Mouse (Mus musculus) lung, embryonic 16.5 days (tissue): ENCODE measurements around the gene Prl2b1. TPM values are rescaled to one million over a fixed set of nuclear protein-coding genes. Genes with fewer than 3 reads are reported as not detected.

Experiments
- ATAC-seq: fragments of 200-750 bp; cut with Nextera tagmentation; 2 replicates; pipeline ENCODE4 v1.8.0; 2017; ENCODE audit warnings: low read depth, mild to moderate bottlenecking, moderate library complexity
- H3K27ac ChIP-seq: fragments of 300-500 bp; sonication (generic); 2 replicates; pipeline ENCODE4 v1.5.1; 2014; ENCODE audit warnings: mild to moderate bottlenecking, control low read depth, low read length
- H3K27me3 ChIP-seq: fragments of 300-500 bp; sonication (generic); 2 replicates; pipeline ENCODE4 v1.6.1; 2014; ENCODE audit warnings: low read depth, low read length, mixed read lengths; ENCODE audit not compliant: control insufficient read depth, insufficient read depth
- H3K36me3 ChIP-seq: fragments of 300-500 bp; sonication (generic); 2 replicates; pipeline ENCODE4 v1.6.1; 2014; ENCODE audit warnings: low read length; ENCODE audit not compliant: control insufficient read depth, insufficient read depth
- H3K4me1 ChIP-seq: fragments of 300-500 bp; sonication (generic); replicated peaks from 2 replicates; pipeline ENCODE4 v1.6.1; 2014; ENCODE audit warnings: low read length, mixed read lengths; ENCODE audit not compliant: control insufficient read depth, insufficient read depth
- H3K4me2 ChIP-seq: fragments of 300-500 bp; sonication (generic); 2 replicates; pipeline ENCODE4 v1.6.1; 2014; ENCODE audit warnings: low read depth, low read length, control low read depth
- H3K4me3 ChIP-seq: fragments of 300-500 bp; sonication (generic); 2 replicates; pipeline ENCODE4 v1.5.1; 2014; ENCODE audit warnings: mild to moderate bottlenecking, low read length, control low read depth
- H3K9ac ChIP-seq: fragments of 300-500 bp; sonication (generic); 2 replicates; pipeline ENCODE4 v1.6.1; 2014; ENCODE audit warnings: low read length, control low read depth
- H3K9me3 ChIP-seq: fragments of 300-500 bp; sonication (generic); 2 replicates; pipeline ENCODE4 v1.6.1; 2016; ENCODE audit warnings: low read length; ENCODE audit not compliant: control insufficient read depth
- WGBS: fragments of 180-500 bp; shearing (Covaris S2); extraction: QIAGEN DNeasy Blood & Tissue Kit; methylation state at CpG from one replicate; pipeline ENCODE4 v1.1.7; 2014; 5-methylcytosine and 5-hydroxymethylcytosine counted together
- polyA plus RNA-seq: library from polyadenylated mRNA; unstranded; fragments of >200 nt; fragmentation: Nextera tagmentation; extraction: Ambion mirVana; gene quantifications from 2 replicates; pipeline ENCODE4 v1.2.1, GENCODE M21; 2015

Gene Prl2b1
- not detected in 2 replicates for polyA plus RNA-seq

GRCm38 (mm10) chr13:27390746-27391145 lies at the start of gene Prl2b1:
Gene Prl2b1, minus strand, starts transcription at chr13:27390846.
- no peak for ATAC-seq
- no peak within 1 kb of the TSS for H3K4me3 ChIP-seq
- H3K27ac ChIP-seq, result no peak within 1 kb of the TSS
- no peaks in the 10 kb centered on the region for H3K27me3 ChIP-seq
- WGBS, result 73% methylated on average over 6 of the region's 6 CpGs
- H3K4me2 ChIP-seq, result no peak within 1 kb of the TSS
- H3K9ac ChIP-seq, result no peak within 1 kb of the TSS
- no peaks in the 10 kb centered on the region for H3K9me3 ChIP-seq
- no peaks in the 10 kb centered on the region for H3K4me1 ChIP-seq
- no peaks in the 10 kb centered on the region for H3K36me3 ChIP-seq

- H3K4me3 ChIP-seq, result no peak within 1 kb of the TSS
- H3K4me2 ChIP-seq, result no peak within 1 kb of the TSS
- 78% methylated on average over 3 of the region's 3 CpGs for WGBS
- no peak within 1 kb of the TSS for H3K27ac ChIP-seq
- H3K9me3 ChIP-seq, result no peaks in the 10 kb centered on the region
- no peaks in the 10 kb centered on the region for H3K4me1 ChIP-seq
- ATAC-seq, result no peak
- H3K36me3 ChIP-seq, result no peaks in the 10 kb centered on the region
- H3K9ac ChIP-seq, result no peak within 1 kb of the TSS
- no peaks in the 10 kb centered on the region for H3K27me3 ChIP-seq
Measured at GRCm38 (mm10) chr13:27438588-27438987, 47.9 kb upstream of the Prl2b1 start, which contains the start of gene Prl8a6. Gene Prl8a6, minus strand, starts transcription at chr13:27438688.

DNA sequence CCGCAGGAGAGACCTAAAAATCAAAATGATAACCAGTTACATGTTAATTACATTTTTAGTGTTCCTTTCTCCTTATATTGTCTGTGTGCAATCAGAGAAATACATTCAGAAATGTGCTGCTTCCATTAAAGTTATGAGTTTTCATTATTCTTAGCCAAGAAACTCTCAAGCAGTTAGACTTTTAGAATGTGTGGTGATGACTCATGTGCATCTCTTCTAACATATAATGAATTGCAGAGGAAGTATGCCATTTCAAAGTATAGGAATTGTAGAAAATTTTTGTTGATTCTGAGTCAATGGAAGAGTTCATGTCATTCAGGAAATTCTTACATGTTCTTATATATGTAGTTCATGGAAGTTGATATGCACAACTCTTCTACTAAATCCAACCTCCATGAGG lies 42.5 kb upstream of the Prl2b1 start:
- ATAC-seq, result no peak
- WGBS, result 80% methylated on average over 1 of the region's 1 CpGs
- Histone ChIP-seq H3K9me3 (no peaks in the 10 kb centered on the region), H3K9ac (no peak overlapping the region), H3K4me2 (no peak overlapping the region), H3K4me1 (no peaks in the 10 kb centered on the region), H3K27me3 (no peaks in the 10 kb centered on the region), H3K36me3 (no peaks in the 10 kb centered on the region), H3K27ac (no peak overlapping the region), H3K4me3 (no peak overlapping the region)

DNA sequence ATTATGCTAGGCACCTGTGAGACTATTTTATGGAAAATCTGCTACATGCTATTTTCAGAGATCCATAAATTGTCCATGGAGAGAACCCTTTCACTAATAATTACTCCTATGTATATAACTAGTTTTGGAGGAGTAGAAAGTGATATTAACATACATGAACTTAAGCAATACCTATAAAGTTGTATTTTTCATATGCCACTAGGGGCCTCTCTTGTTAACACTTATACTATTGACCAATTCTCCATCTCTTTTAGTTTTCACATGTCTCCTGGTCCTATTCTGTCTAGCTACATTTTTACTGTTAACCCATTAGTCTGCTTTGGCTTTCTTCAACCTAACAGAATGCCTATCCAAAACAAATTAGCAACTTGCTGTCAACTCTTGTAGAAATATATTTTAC lies 23.0 kb upstream of the Prl2b1 start:
- H3K4me2 ChIP-seq, result no peak overlapping the region
- H3K27ac ChIP-seq, result no peak overlapping the region
- no peaks in the 10 kb centered on the region for H3K9me3 ChIP-seq
- no peaks in the 10 kb centered on the region for H3K36me3 ChIP-seq
- H3K9ac ChIP-seq, result no peak overlapping the region
- H3K4me1 ChIP-seq, result no peaks in the 10 kb centered on the region
- H3K4me3 ChIP-seq, result no peak overlapping the region
- no peaks in the 10 kb centered on the region for H3K27me3 ChIP-seq
- ATAC-seq, result no peak

GRCm38 (mm10) chr13:27399061-27399724 lies 8.5 kb upstream of the Prl2b1 start:
- H3K4me3 ChIP-seq, result no peak overlapping the region
- no peaks in the 10 kb centered on the region for H3K9me3 ChIP-seq
- H3K4me2 ChIP-seq, result no peak overlapping the region
- H3K4me1 ChIP-seq, result no peaks in the 10 kb centered on the region
- ATAC-seq, result no peak
- H3K27me3 ChIP-seq, result no peaks in the 10 kb centered on the region
- H3K9ac ChIP-seq, result no peak overlapping the region
- no peaks in the 10 kb centered on the region for H3K36me3 ChIP-seq
- WGBS, result 93% methylated on average over 7 of the region's 7 CpGs
- no peak overlapping the region for H3K27ac ChIP-seq

GRCm38 (mm10) chr13:27345373-27345772 lies 45.3 kb downstream of the Prl2b1 start, which contains the start of gene Prl8a2:
Gene Prl8a2, plus strand, starts transcription at chr13:27345673.
- H3K27me3 ChIP-seq, result no peaks in the 10 kb centered on the region
- no peaks in the 10 kb centered on the region for H3K36me3 ChIP-seq
- no peak for ATAC-seq
- 69% methylated on average over 2 of the region's 2 CpGs for WGBS
- H3K4me1 ChIP-seq, result no peaks in the 10 kb centered on the region
- no peak within 1 kb of the TSS for H3K9ac ChIP-seq
- no peak within 1 kb of the TSS for H3K4me3 ChIP-seq
- H3K4me2 ChIP-seq, result no peak within 1 kb of the TSS
- no peaks in the 10 kb centered on the region for H3K9me3 ChIP-seq
- H3K27ac ChIP-seq, result no peak within 1 kb of the TSS

DNA sequence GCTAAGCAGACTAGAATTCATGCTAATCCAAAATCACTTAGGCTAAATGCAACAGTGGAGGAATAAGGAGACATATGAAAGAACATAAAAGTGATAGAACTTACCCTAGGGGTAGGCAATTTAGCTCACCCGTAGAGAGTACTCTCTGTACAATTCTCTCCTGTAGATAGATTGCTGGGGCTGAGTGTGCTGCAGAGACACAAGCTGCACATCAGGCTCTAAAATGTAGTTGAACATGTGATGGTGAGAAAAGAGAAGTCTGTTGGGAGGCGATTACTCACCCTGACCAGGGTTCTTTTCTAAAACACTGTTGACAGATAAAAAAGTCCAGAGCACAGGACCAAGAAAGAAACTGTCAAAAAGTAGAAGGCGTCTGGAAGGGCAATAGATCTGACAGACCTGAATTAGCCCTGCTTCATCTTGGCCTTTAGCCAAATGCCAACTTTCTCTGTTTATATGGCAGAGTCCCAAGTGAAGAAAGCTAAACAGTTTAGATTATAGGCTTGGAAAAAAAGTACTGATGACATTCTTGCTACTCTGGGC lies 47.8 kb downstream of the Prl2b1 start:
- Histone ChIP-seq H3K27ac (no peak overlapping the region), H3K9me3 (no peaks in the 10 kb centered on the region), H3K4me1 (no peaks in the 10 kb centered on the region), H3K27me3 (no peaks in the 10 kb centered on the region), H3K4me3 (no peak overlapping the region), H3K4me2 (no peak overlapping the region), H3K9ac (no peak overlapping the region), H3K36me3 (no peaks in the 10 kb centered on the region)
- WGBS, result 37% methylated on average over 3 of the region's 3 CpGs
- ATAC-seq, result no peak

- no peak overlapping the region for H3K4me3 ChIP-seq
- no peaks in the 10 kb centered on the region for H3K36me3 ChIP-seq
- no peaks in the 10 kb centered on the region for H3K9me3 ChIP-seq
- no peak overlapping the region for H3K4me2 ChIP-seq
- H3K4me1 ChIP-seq, result no peaks in the 10 kb centered on the region
- no peak for ATAC-seq
- no peak overlapping the region for H3K9ac ChIP-seq
- no peaks in the 10 kb centered on the region for H3K27me3 ChIP-seq
- 70% methylated on average over 1 of the region's 1 CpGs for WGBS
- no peak overlapping the region for H3K27ac ChIP-seq
Measured at GRCm38 (mm10) chr13:27334989-27335388, 55.7 kb downstream of the Prl2b1 start.
